Mouse (Mus musculus) hindbrain, embryonic 12.5 days (tissue): ENCODE measurements around the gene Mgat4e. TPM values are rescaled to one million over a fixed set of nuclear protein-coding genes. Genes with fewer than 3 reads are reported as not detected.
A peak's percentile ranks its signal among the peaks of the same experiment; 100 is the strongest.

Experiments
- ATAC-seq: fragments of 200-750 bp; cut with Nextera tagmentation; 2 replicates; pipeline ENCODE4 v1.8.0; 2017; ENCODE audit warnings: moderate TSS enrichment; ENCODE audit not compliant: low FRiP score
- H3K27ac ChIP-seq: fragments of 300-500 bp; sonication (generic); 2 replicates; pipeline ENCODE4 v1.5.1; 2016; ENCODE audit warnings: mild to moderate bottlenecking
- H3K27me3 ChIP-seq: fragments of 300-500 bp; sonication (generic); 2 replicates; pipeline ENCODE4 v1.6.1; 2016; ENCODE audit warnings: mild to moderate bottlenecking
- H3K36me3 ChIP-seq: fragments of 300-500 bp; sonication (generic); 2 replicates; pipeline ENCODE4 v1.6.1; 2016; ENCODE audit warnings: mild to moderate bottlenecking
- H3K4me1 ChIP-seq: fragments of 300-500 bp; sonication (generic); 2 replicates; pipeline ENCODE4 v1.6.1; 2016
- H3K4me2 ChIP-seq: fragments of 300-500 bp; sonication (generic); replicated peaks from 2 replicates; pipeline ENCODE4 v1.6.1; 2016; ENCODE audit warnings: mild to moderate bottlenecking
- H3K4me3 ChIP-seq: fragments of 300-500 bp; sonication (generic); 2 replicates; pipeline ENCODE4 v1.5.1; 2016; ENCODE audit warnings: mild to moderate bottlenecking
- H3K9ac ChIP-seq: fragments of 300-500 bp; sonication (generic); 2 replicates; pipeline ENCODE4 v1.6.1; 2016; ENCODE audit warnings: mild to moderate bottlenecking, moderate library complexity
- H3K9me3 ChIP-seq: fragments of 300-500 bp; sonication (generic); replicated peaks from 2 replicates; pipeline ENCODE4 v1.6.1; 2016; ENCODE audit warnings: mild to moderate bottlenecking
- WGBS: fragments of 180-500 bp; shearing (Covaris S2); methylation state at CpG from one replicate; pipeline ENCODE4 v1.1.7; 2016; 5-methylcytosine and 5-hydroxymethylcytosine counted together
- polyA plus RNA-seq: library from polyadenylated mRNA; unstranded; fragments of >200 nt; fragmentation: Nextera tagmentation; extraction: Ambion mirVana; gene quantifications from 2 replicates; pipeline ENCODE4 v1.2.1, GENCODE M21; 2016

Mgat4e gene
- polyA plus RNA-seq, 1 experiment from 2014 or later = not detected

- no peak overlapping the region for H3K9ac ChIP-seq
- ATAC-seq = no peak
- H3K27me3 ChIP-seq = no peaks in the 10 kb centered on the region
- no peaks in the 10 kb centered on the region for H3K9me3 ChIP-seq
- peak overlapping the region; percentile 19; the same call in 1 of the 2 replicates for H3K4me2 ChIP-seq
- H3K4me3 ChIP-seq = no peak overlapping the region
- H3K36me3 ChIP-seq = no peaks in the 10 kb centered on the region
- WGBS = 89% methylated on average over 3 of the region's 3 CpGs
- H3K4me1 ChIP-seq = peaks cover 28% of the 10 kb centered on the region
- no peak overlapping the region for H3K27ac ChIP-seq
These were observed 14.2 kb upstream of the Mgat4e start for GRCm38 (mm10) chr1:134563726-134564125.

GRCm38 (mm10) chr1:134562457-134562856 lies 13.0 kb upstream of the Mgat4e start:
- H3K36me3 ChIP-seq = no peaks in the 10 kb centered on the region
- 0 out of 2 replicates have a peak overlapping the region, but pooled peaks have one; percentile 5 for H3K27ac ChIP-seq
- peak overlapping the region; percentile 100; the same call in 1 of the 2 replicates for H3K9ac ChIP-seq
- H3K9me3 ChIP-seq = no peaks in the 10 kb centered on the region
- H3K4me2 ChIP-seq = peak overlapping the region; percentile 71
- H3K4me3 ChIP-seq = peak overlapping the region; percentile 100
- ATAC-seq = no peak
- peaks cover 27% of the 10 kb centered on the region for H3K4me1 ChIP-seq
- no peaks in the 10 kb centered on the region for H3K27me3 ChIP-seq

GRCm38 (mm10) chr1:134561770-134562143 lies 12.3 kb upstream of the Mgat4e start:
- Histone ChIP-seq H3K27me3 (no peaks in the 10 kb centered on the region), H3K27ac (peak overlapping the region; percentile 97), H3K4me1 (peaks cover 27% of the 10 kb centered on the region), H3K36me3 (no peaks in the 10 kb centered on the region), H3K9me3 (no peaks in the 10 kb centered on the region), H3K4me3 (peak overlapping the region; percentile 100), H3K9ac (peak overlapping the region; percentile 100), H3K4me2 (peak overlapping the region; percentile 71)
- ATAC-seq = no peak
- 11% methylated on average over 7 of the region's 7 CpGs for WGBS

GRCm38 (mm10) chr1:134560801-134561769 lies 11.6 kb upstream of the Mgat4e start:
- under 1% methylated on average over 54 of the region's 76 CpGs for WGBS

GRCm38 (mm10) chr1:134560396-134560795 lies 10.9 kb upstream of the Mgat4e start:
- H3K36me3 ChIP-seq = no peaks in the 10 kb centered on the region
- ATAC-seq = no peak
- no peaks in the 10 kb centered on the region for H3K27me3 ChIP-seq
- WGBS = under 1% methylated on average over 45 of the region's 50 CpGs
- peaks cover 33% of the 10 kb centered on the region for H3K4me1 ChIP-seq
- peak overlapping the region; percentile 100 for H3K4me3 ChIP-seq
- H3K27ac ChIP-seq = peak overlapping the region; percentile 97
- H3K4me2 ChIP-seq = peak overlapping the region; percentile 71
- no peaks in the 10 kb centered on the region for H3K9me3 ChIP-seq
- H3K9ac ChIP-seq = peak overlapping the region; percentile 100

More at GRCm38 (mm10) chr1:134560801-134561769, 11.6 kb upstream of the Mgat4e start:
- Histone ChIP-seq H3K27ac (peak overlapping the region; percentile 97), H3K4me1 (peaks cover 30% of the 10 kb centered on the region), H3K4me3 (peak overlapping the region; percentile 100), H3K9me3 (no peaks in the 10 kb centered on the region), H3K36me3 (no peaks in the 10 kb centered on the region), H3K4me2 (peak overlapping the region; percentile 71), H3K27me3 (no peaks in the 10 kb centered on the region), H3K9ac (peak overlapping the region; percentile 100)
- ATAC-seq = peak; percentile 36

- Histone ChIP-seq H3K9me3 (no peaks in the 10 kb centered on the region), H3K4me2 (peak within 1 kb of the TSS; percentile 71), H3K27me3 (no peaks in the 10 kb centered on the region), H3K4me3 (peak within 1 kb of the TSS; percentile 100), H3K4me1 (peaks cover 33% of the 10 kb centered on the region), H3K9ac (peak within 1 kb of the TSS; percentile 100), H3K36me3 (no peaks in the 10 kb centered on the region), H3K27ac (peak within 1 kb of the TSS; percentile 97)
- under 1% methylated on average over 34 of the region's 34 CpGs for WGBS
- ATAC-seq = no peak
These were observed 10.5 kb upstream of the Mgat4e start, which contains the start of gene Kdm5b for GRCm38 (mm10) chr1:134559976-134560375. Gene Kdm5b (plus strand): TSS chr1:134560171.

GRCm38 (mm10) chr1:134559226-134559625 lies 9.7 kb upstream of the Mgat4e start:
- no peak overlapping the region for H3K9ac ChIP-seq
- ATAC-seq = no peak
- H3K9me3 ChIP-seq = no peaks in the 10 kb centered on the region
- H3K27ac ChIP-seq = no peak overlapping the region
- no peaks in the 10 kb centered on the region for H3K36me3 ChIP-seq
- no peak overlapping the region for H3K4me2 ChIP-seq
- WGBS = 78% methylated on average over 3 of the region's 3 CpGs
- H3K4me3 ChIP-seq = no peak overlapping the region
- H3K4me1 ChIP-seq = peaks cover 29% of the 10 kb centered on the region
- H3K27me3 ChIP-seq = no peaks in the 10 kb centered on the region

GRCm38 (mm10) chr1:134558511-134558910 lies 9.0 kb upstream of the Mgat4e start:
- Histone ChIP-seq H3K27ac (no peak overlapping the region), H3K9me3 (no peaks in the 10 kb centered on the region), H3K9ac (no peak overlapping the region), H3K4me2 (no peak overlapping the region), H3K27me3 (no peaks in the 10 kb centered on the region), H3K36me3 (no peaks in the 10 kb centered on the region), H3K4me3 (no peak overlapping the region), H3K4me1 (peaks cover 24% of the 10 kb centered on the region)
- WGBS = 59% methylated on average over 5 of the region's 5 CpGs
- ATAC-seq = no peak

- no peaks in the 10 kb centered on the region for H3K9me3 ChIP-seq
- H3K27ac ChIP-seq = peak overlapping the region; percentile 88
- H3K27me3 ChIP-seq = no peaks in the 10 kb centered on the region
- ATAC-seq = peak; percentile 95
- peaks cover 17% of the 10 kb centered on the region for H3K4me1 ChIP-seq
- peak overlapping the region; percentile 80 for H3K9ac ChIP-seq
- no peaks in the 10 kb centered on the region for H3K36me3 ChIP-seq
- peak overlapping the region; percentile 62 for H3K4me3 ChIP-seq
- H3K4me2 ChIP-seq = peak overlapping the region; percentile 91
- under 1% methylated on average over 35 of the region's 35 CpGs for WGBS
These were observed 7.3 kb upstream of the Mgat4e start for GRCm38 (mm10) chr1:134556671-134557218.

- H3K27ac ChIP-seq = peak overlapping the region; percentile 88
- H3K4me1 ChIP-seq = peaks cover 17% of the 10 kb centered on the region
- 1% methylated on average over 46 of the region's 46 CpGs for WGBS
- no peaks in the 10 kb centered on the region for H3K36me3 ChIP-seq
- H3K4me3 ChIP-seq = peak overlapping the region; percentile 62
- no peaks in the 10 kb centered on the region for H3K27me3 ChIP-seq
- H3K4me2 ChIP-seq = peak overlapping the region; percentile 91
- H3K9me3 ChIP-seq = no peaks in the 10 kb centered on the region
- peak; percentile 44 for ATAC-seq
- peak overlapping the region; percentile 80 for H3K9ac ChIP-seq
These were observed 6.6 kb upstream of the Mgat4e start for GRCm38 (mm10) chr1:134555871-134556670.

GRCm38 (mm10) chr1:134555240-134555870 lies 5.9 kb upstream of the Mgat4e start:
- peak overlapping the region; percentile 88; the same call in 1 of the 2 replicates for H3K27ac ChIP-seq
- H3K4me1 ChIP-seq = peaks cover 17% of the 10 kb centered on the region
- no peak overlapping the region for H3K9ac ChIP-seq

More at GRCm38 (mm10) chr1:134555240-134555870, 5.9 kb upstream of the Mgat4e start:
- Histone ChIP-seq H3K4me3 (peak overlapping the region; percentile 62), H3K9me3 (no peaks in the 10 kb centered on the region), H3K36me3 (no peaks in the 10 kb centered on the region), H3K4me2 (peak overlapping the region; percentile 91), H3K27me3 (no peaks in the 10 kb centered on the region)
- WGBS = 27% methylated on average over 13 of the region's 13 CpGs
- no peak for ATAC-seq
